Mouse (Mus musculus): ENCODE measurements at regions not wholly inside any gene's neighbourhood (a gene's known extent, or its start where the extent isn't known, plus 50 kb on each side); places are given as distances from the start of the nearest gene placed in this dataset.

DNA sequence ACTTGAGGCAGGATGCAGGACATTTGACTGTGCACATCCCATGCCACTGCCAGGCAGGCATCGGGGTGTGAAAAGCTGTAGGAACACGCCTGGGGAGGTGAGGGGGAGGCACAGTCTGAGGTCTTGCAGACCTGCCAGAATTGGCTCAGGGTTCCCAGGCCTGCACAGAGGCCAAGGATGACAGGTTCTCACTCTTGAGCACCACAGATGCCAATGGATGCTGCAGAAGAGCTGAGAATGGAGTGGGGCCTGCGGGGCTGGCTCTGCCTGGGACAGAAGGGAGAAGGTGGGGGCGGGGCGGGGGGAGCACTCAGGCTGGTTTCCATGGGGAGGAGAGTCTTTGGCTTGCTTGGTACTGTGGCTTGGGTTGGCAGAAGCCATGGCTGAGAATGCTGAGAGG lies 469.2 kb upstream of the Syt1 start:
- TF ChIP-seq CTCF (IDR thresholded peaks at IDR 0.05; ENCODE audit: extremely low read depth, insufficient read depth, low read length) (no peak), POLR2A (IDR thresholded peaks at IDR 0.05; ENCODE audit: extremely low read depth, insufficient read depth, low read length) (no peak)
